ENCODE assay signal across 12 mouse cellular contexts in the genomic region with DNA sequence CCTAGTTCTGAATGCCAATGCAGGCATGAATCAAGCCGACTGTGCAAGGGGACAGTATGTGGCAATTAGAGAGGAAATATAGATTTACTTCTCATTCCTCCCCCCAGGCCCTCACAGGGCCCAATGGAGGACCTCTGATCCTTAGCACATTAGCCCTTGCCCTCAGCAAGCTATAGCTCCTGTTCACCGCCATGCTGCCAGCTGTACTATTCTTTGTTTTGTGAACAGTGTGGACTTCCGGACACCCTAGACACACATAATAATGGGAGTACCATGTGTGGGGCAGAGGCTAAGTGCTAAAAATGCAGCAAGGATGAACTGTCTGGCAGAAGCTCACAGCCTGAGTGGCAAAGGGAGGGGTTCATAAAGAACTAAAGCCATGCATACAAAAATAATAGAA.
"Had no signal": no experiment of that assay in that cellular context is flagged by ENCODE, and none has a peak within 500 bp of the region (broad histone marks: within the 10 kb centered on the region; RNA-seq: fewer than 3 reads in every experiment).

No protein-coding gene starts in this region.

- H3K9ac ChIP-seq: limb, embryonic 15.5 days; liver, embryonic 12.5 days; lung, embryonic 14.5 days; midbrain, embryonic 12.5 days had no signal

- DNase-seq: kidney, adult 2 months; kidney, postnatal 36 days; layer of hippocampus, adult 9-11 months; layer of hippocampus, postnatal 36 days; lung, embryonic 14.5 days; lung, postnatal 10 days; right cerebral cortex, postnatal 25 days; thymus, postnatal 36 days had no signal

- H3K27ac ChIP-seq: limb, embryonic 15.5 days; liver, embryonic 12.5 days; macrophage; midbrain, embryonic 12.5 days had no signal

- H3K36me3 ChIP-seq: limb, embryonic 15.5 days; liver, embryonic 12.5 days; midbrain, embryonic 12.5 days had no signal

- ATAC-seq: liver, embryonic 12.5 days had no signal

- H3K4me1 ChIP-seq: limb, embryonic 15.5 days; liver, embryonic 12.5 days; midbrain, embryonic 12.5 days had no signal

- H3K9me3 ChIP-seq: limb, embryonic 15.5 days; liver, embryonic 12.5 days; midbrain, embryonic 12.5 days had no signal

- H3K4me2 ChIP-seq: limb, embryonic 15.5 days; liver, embryonic 12.5 days; lung, embryonic 14.5 days; midbrain, embryonic 12.5 days had no signal

- H3K4me3 ChIP-seq: limb, embryonic 15.5 days; liver, embryonic 12.5 days; midbrain, embryonic 12.5 days had no signal

- H3K27me3 ChIP-seq: limb, embryonic 15.5 days; liver, embryonic 12.5 days; midbrain, embryonic 12.5 days had no signal
